Mouse (Mus musculus): ENCODE measurements at regions not wholly inside any gene's neighbourhood (a gene's known extent, or its start where the extent isn't known, plus 50 kb on each side); places are given as distances from the start of the nearest gene placed in this dataset.
A peak's percentile ranks its signal among the peaks of the same experiment; 100 is the strongest.

DNA sequence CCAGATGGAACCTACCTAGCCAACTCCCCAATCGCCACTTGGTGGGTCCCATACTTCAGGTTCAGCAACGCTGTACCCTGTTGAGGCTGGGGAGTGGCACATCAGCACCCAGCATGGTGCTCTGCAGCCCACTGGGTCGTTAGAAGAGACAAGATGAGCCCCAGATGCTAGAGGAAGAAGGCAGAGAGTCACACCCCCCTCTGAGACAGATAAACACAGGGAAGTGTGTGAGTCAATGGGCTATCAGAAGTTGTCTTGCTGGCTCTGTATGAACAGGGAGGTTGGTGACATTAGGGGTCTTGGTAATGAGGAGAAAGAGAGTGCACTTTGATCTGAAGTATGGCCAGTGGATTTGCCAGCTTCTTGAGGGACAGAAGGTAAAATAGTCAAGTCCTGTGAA lies 101.7 kb upstream of the Mki67 start:
- Histone ChIP-seq H3K36me3 (replicated peaks) (no peaks in the 10 kb centered on the region), H3K4me3 (replicated peaks) (0 out of 2 replicates have a peak overlapping the region, but pooled peaks have one; percentile 8), H3K9me3 (replicated peaks) (no peaks in the 10 kb centered on the region), H3K27ac (replicated peaks) (peak overlapping the region; percentile 88), H3K4me2 (peak overlapping the region; percentile 71), H3K9ac (peak overlapping the region; percentile 35), H3K4me1 (replicated peaks) (peaks cover 58% of the 10 kb centered on the region), H3K27me3 (peaks cover 6% of the 10 kb centered on the region)
- ATAC-seq (ENCODE audit: insufficient read depth), result peak; percentile 72
- 41% methylated on average over 3 of the region's 3 CpGs for WGBS (ENCODE audit: insufficient replicate concordance)

DNA sequence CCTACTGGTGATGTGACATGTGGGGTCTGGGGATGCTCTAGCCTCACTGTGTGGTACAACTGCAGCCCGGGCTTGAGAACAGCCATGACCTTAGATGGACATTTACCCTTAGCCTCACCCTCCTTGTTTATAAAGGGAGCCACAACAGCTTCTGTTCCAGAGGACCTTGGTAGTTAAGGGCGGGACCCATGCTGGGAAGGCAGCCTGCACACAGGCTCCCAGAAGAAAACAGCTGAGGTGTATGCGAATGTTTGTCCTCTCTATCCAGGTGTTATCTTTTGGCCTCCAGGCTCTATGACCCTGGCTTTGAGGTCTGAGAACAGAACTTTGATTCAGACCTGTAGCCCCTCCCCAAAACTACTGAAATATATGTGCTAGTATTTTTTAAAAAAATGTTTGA lies 102.1 kb upstream of the Mki67 start:
- Histone ChIP-seq H3K27me3 (peaks cover 6% of the 10 kb centered on the region), H3K9ac (peak overlapping the region; percentile 35), H3K4me2 (peak overlapping the region; percentile 71), H3K36me3 (replicated peaks) (no peaks in the 10 kb centered on the region), H3K4me3 (replicated peaks) (0 out of 2 replicates have a peak overlapping the region, but pooled peaks have one; percentile 8), H3K9me3 (replicated peaks) (no peaks in the 10 kb centered on the region), H3K4me1 (replicated peaks) (peaks cover 53% of the 10 kb centered on the region), H3K27ac (replicated peaks) (peak overlapping the region; percentile 88)
- WGBS (ENCODE audit: insufficient replicate concordance), result 56% methylated on average over 3 of the region's 3 CpGs
- peak; percentile 64 for ATAC-seq (ENCODE audit: insufficient read depth)

GRCm38 (mm10) chr7:135823884-135824750 lies 108.0 kb upstream of the Mki67 start:
- no peak for ATAC-seq (ENCODE audit: insufficient read depth)
- Histone ChIP-seq H3K9ac (no peak overlapping the region), H3K4me1 (replicated peaks) (0 out of 2 replicates have a peak, but pooled peaks cover 5% of the 10 kb centered on the region), H3K9me3 (replicated peaks) (no peaks in the 10 kb centered on the region), H3K27me3 (peaks cover 45% of the 10 kb centered on the region), H3K4me2 (no peak overlapping the region), H3K36me3 (replicated peaks) (no peaks in the 10 kb centered on the region), H3K27ac (replicated peaks) (no peak overlapping the region), H3K4me3 (replicated peaks) (no peak overlapping the region)
- 59% methylated on average over 6 of the region's 6 CpGs for WGBS (ENCODE audit: insufficient replicate concordance)

GRCm38 (mm10) chr7:135829246-135829645 lies 113.1 kb upstream of the Mki67 start:
- Histone ChIP-seq H3K4me1 (replicated peaks) (0 out of 2 replicates have a peak, but pooled peaks cover 6% of the 10 kb centered on the region), H3K4me3 (replicated peaks) (no peak overlapping the region), H3K9me3 (replicated peaks) (no peaks in the 10 kb centered on the region), H3K27me3 (peaks cover 70% of the 10 kb centered on the region), H3K4me2 (no peak overlapping the region), H3K9ac (no peak overlapping the region), H3K36me3 (replicated peaks) (no peaks in the 10 kb centered on the region), H3K27ac (replicated peaks) (no peak overlapping the region)
- WGBS (ENCODE audit: insufficient replicate concordance), result 43% methylated on average over 2 of the region's 2 CpGs
- ATAC-seq (ENCODE audit: insufficient read depth), result no peak

- WGBS (ENCODE audit: insufficient replicate concordance), result 56% methylated on average over 9 of the region's 9 CpGs
- 0 out of 2 replicates have a peak, but pooled peaks cover 2% of the 10 kb centered on the region for H3K4me1 ChIP-seq (replicated peaks)
- no peak overlapping the region for H3K4me3 ChIP-seq (replicated peaks)
- no peaks in the 10 kb centered on the region for H3K36me3 ChIP-seq (replicated peaks)
- no peak overlapping the region for H3K27ac ChIP-seq (replicated peaks)
- no peak overlapping the region for H3K4me2 ChIP-seq
- no peak overlapping the region for H3K9ac ChIP-seq
- no peaks in the 10 kb centered on the region for H3K9me3 ChIP-seq (replicated peaks)
- peaks cover 72% of the 10 kb centered on the region for H3K27me3 ChIP-seq
- ATAC-seq (ENCODE audit: insufficient read depth), result no peak
Measured at GRCm38 (mm10) chr7:135833425-135833824, 117.3 kb upstream of the Mki67 start.

GRCm38 (mm10) chr7:135836808-135837733 lies 120.9 kb upstream of the Mki67 start:
- H3K4me2 ChIP-seq, result no peak overlapping the region
- H3K9ac ChIP-seq, result no peak overlapping the region
- ATAC-seq (ENCODE audit: insufficient read depth), result peak; percentile 24; the same call in 1 of the 2 replicates
- no peak overlapping the region for H3K4me3 ChIP-seq (replicated peaks)
- H3K27me3 ChIP-seq, result peaks cover 56% of the 10 kb centered on the region
- H3K4me1 ChIP-seq (replicated peaks), result no peaks in the 10 kb centered on the region
- no peaks in the 10 kb centered on the region for H3K36me3 ChIP-seq (replicated peaks)
- H3K9me3 ChIP-seq (replicated peaks), result no peaks in the 10 kb centered on the region
- WGBS (ENCODE audit: insufficient replicate concordance), result 35% methylated on average over 12 of the region's 12 CpGs
- no peak overlapping the region for H3K27ac ChIP-seq (replicated peaks)

DNA sequence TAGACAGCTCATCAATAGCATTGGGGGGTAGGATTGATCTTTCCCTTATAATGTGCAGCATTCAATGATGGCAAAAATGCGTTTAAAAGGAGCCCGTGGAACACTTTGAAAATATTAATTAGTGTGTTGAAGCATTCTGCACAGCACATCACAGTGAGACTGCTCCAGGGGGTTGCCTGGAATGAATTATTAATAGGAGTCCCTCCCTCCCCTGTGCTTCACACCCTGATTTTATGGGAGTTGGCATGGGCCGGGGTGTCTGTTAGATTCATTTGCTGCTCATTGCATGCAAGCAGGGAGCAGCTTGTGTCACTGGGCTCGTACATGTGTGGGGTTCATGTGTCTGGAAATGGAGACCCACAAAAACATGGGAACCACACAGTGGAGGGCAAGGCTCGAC lies 127.9 kb upstream of the Mki67 start:
- Histone ChIP-seq H3K36me3 (replicated peaks) (no peaks in the 10 kb centered on the region), H3K4me3 (replicated peaks) (no peak overlapping the region), H3K27me3 (peaks cover 48% of the 10 kb centered on the region), H3K4me1 (replicated peaks) (no peaks in the 10 kb centered on the region), H3K27ac (replicated peaks) (no peak overlapping the region), H3K9ac (no peak overlapping the region), H3K9me3 (replicated peaks) (no peaks in the 10 kb centered on the region), H3K4me2 (no peak overlapping the region)
- no peak for ATAC-seq (ENCODE audit: insufficient read depth)
- WGBS (ENCODE audit: insufficient replicate concordance), result 63% methylated on average over 5 of the region's 5 CpGs

DNA sequence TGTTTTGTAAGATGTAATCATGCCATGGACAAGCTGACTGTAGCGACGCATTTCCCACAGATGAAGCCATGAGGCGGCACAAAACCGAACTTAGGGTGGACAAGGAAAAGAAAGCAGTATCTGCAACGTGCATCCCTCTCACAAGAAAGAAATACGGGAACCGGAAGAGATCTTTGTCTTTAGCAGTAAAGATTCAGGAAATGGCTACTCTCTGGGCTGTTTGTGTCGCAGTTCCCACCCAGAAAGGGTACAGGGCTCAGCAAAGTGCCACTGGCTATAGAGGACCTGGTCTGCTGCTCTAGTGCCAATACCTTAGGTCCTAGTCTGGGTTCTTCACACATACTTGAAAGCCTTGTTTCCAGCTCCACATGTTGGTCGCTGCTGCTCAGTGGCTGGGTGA lies 131.1 kb upstream of the Mki67 start:
- ATAC-seq (ENCODE audit: insufficient read depth), result no peak
- 16% methylated on average over 9 of the region's 9 CpGs for WGBS (ENCODE audit: insufficient replicate concordance)

DNA sequence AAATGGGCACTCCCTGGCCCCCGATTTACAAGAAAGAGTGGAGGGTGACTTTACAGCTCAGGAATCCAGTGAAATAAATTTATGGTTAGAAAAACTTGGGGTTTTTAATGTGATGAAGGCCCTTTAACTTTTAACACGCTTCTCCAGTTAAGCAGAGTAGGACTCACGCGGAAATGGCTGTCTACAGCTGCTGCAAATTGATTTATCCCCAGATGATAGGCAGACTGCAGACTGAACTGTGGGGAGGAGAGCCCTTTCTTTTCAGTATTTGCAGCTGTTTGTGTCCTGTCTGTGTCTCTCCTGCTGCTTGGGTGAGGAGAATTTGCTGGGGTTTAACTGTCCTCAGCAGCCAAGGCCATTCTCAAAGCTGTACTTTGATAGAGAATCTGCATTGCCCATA lies 132.0 kb upstream of the Mki67 start:
- H3K36me3 ChIP-seq (replicated peaks), result no peaks in the 10 kb centered on the region
- no peak overlapping the region for H3K4me2 ChIP-seq
- no peak for ATAC-seq (ENCODE audit: insufficient read depth)
- no peaks in the 10 kb centered on the region for H3K4me1 ChIP-seq (replicated peaks)
- no peaks in the 10 kb centered on the region for H3K9me3 ChIP-seq (replicated peaks)
- no peak overlapping the region for H3K9ac ChIP-seq
- WGBS (ENCODE audit: insufficient replicate concordance), result 62% methylated on average over 4 of the region's 4 CpGs
- H3K4me3 ChIP-seq (replicated peaks), result no peak overlapping the region
- H3K27ac ChIP-seq (replicated peaks), result no peak overlapping the region
- H3K27me3 ChIP-seq, result peaks cover 85% of the 10 kb centered on the region

More for the DNA sequence above, 131.1 kb upstream of the Mki67 start:
- Histone ChIP-seq H3K9ac (no peak overlapping the region), H3K9me3 (replicated peaks) (no peaks in the 10 kb centered on the region), H3K27me3 (peaks cover 76% of the 10 kb centered on the region), H3K4me1 (replicated peaks) (no peaks in the 10 kb centered on the region), H3K36me3 (replicated peaks) (no peaks in the 10 kb centered on the region), H3K27ac (replicated peaks) (no peak overlapping the region), H3K4me3 (replicated peaks) (no peak overlapping the region), H3K4me2 (no peak overlapping the region)

GRCm38 (mm10) chr7:135848833-135849232 lies 132.7 kb upstream of the Mki67 start:
- Histone ChIP-seq H3K27me3 (peaks cover 88% of the 10 kb centered on the region), H3K27ac (replicated peaks) (no peak overlapping the region), H3K36me3 (replicated peaks) (no peaks in the 10 kb centered on the region), H3K4me1 (replicated peaks) (no peaks in the 10 kb centered on the region), H3K4me2 (no peak overlapping the region), H3K4me3 (replicated peaks) (no peak overlapping the region), H3K9ac (no peak overlapping the region), H3K9me3 (replicated peaks) (no peaks in the 10 kb centered on the region)
- ATAC-seq (ENCODE audit: insufficient read depth), result no peak
- 54% methylated on average over 5 of the region's 5 CpGs for WGBS (ENCODE audit: insufficient replicate concordance)

All from liver, embryonic 15.5 days (tissue).